Mouse (Mus musculus) liver, embryonic 16.5 days (tissue): ENCODE results near the gene Tfeb. TPM values are rescaled to one million over a fixed set of nuclear protein-coding genes. Genes with fewer than 3 reads are reported as not detected.

Source experiments
- ATAC-seq: fragments of 200-750 bp; cut with Nextera tagmentation; 2 replicates; pipeline ENCODE4 v1.8.0; 2017; ENCODE audit warnings: low read depth, mild to moderate bottlenecking, moderate number of reproducible peaks, moderate library complexity
- H3K27ac ChIP-seq: fragments of 300-500 bp; sonication (generic); 2 replicates; pipeline ENCODE4 v1.5.1; 2014; ENCODE audit warnings: mild to moderate bottlenecking, low read length
- H3K27me3 ChIP-seq: fragments of 300-500 bp; sonication (generic); 2 replicates; pipeline ENCODE4 v1.6.1; 2014; ENCODE audit warnings: low read depth, low read length, mixed read lengths; ENCODE audit not compliant: control insufficient read depth, insufficient read depth
- H3K36me3 ChIP-seq: fragments of 300-500 bp; sonication (generic); 2 replicates; pipeline ENCODE4 v1.6.1; 2014; ENCODE audit warnings: mild to moderate bottlenecking; ENCODE audit not compliant: control insufficient read depth, insufficient read depth
- H3K4me1 ChIP-seq: fragments of 300-500 bp; sonication (generic); 2 replicates; pipeline ENCODE4 v1.6.1; 2014; ENCODE audit warnings: low read depth, low read length, mixed read lengths; ENCODE audit not compliant: control insufficient read depth
- H3K4me2 ChIP-seq: fragments of 300-500 bp; sonication (generic); 2 replicates; pipeline ENCODE4 v1.6.1; 2014; ENCODE audit warnings: low read depth, low read length, mixed read lengths
- H3K4me3 ChIP-seq: fragments of 300-500 bp; sonication (generic); 2 replicates; pipeline ENCODE4 v1.5.1; 2014; ENCODE audit warnings: low read depth, mild to moderate bottlenecking, low read length
- H3K9ac ChIP-seq: fragments of 300-500 bp; sonication (generic); 2 replicates; pipeline ENCODE4 v1.6.1; 2014; ENCODE audit warnings: low read depth, low read length
- H3K9me3 ChIP-seq: fragments of 300-500 bp; sonication (generic); replicated peaks from 2 replicates; pipeline ENCODE4 v1.6.1; 2016; ENCODE audit warnings: low read length; ENCODE audit not compliant: control insufficient read depth
- WGBS: fragments of 180-500 bp; shearing (Covaris S2); extraction: QIAGEN DNeasy Blood & Tissue Kit; methylation state at CpG from one replicate; pipeline ENCODE4 v1.1.7; 2014; ENCODE audit not compliant: insufficient replicate concordance; 5-methylcytosine and 5-hydroxymethylcytosine counted together
- polyA plus RNA-seq: library from polyadenylated mRNA; unstranded; fragments of >200 nt; fragmentation: Nextera tagmentation; extraction: Ambion mirVana; gene quantifications from 2 replicates; pipeline ENCODE4 v1.2.1, GENCODE M21; 2015

Gene Tfeb
- polyA plus RNA-seq, 1 experiment from 2014 or later: 5.9 TPM

- WGBS: 56% methylated on average over 24 of the region's 24 CpGs
- no peak overlapping the region for H3K9ac ChIP-seq
- ATAC-seq: no peak
- H3K36me3 ChIP-seq: no peaks in the 10 kb centered on the region
- H3K27ac ChIP-seq: no peak overlapping the region
- H3K9me3 ChIP-seq: no peaks in the 10 kb centered on the region
- no peaks in the 10 kb centered on the region for H3K27me3 ChIP-seq
- H3K4me3 ChIP-seq: no peak overlapping the region
- no peaks in the 10 kb centered on the region for H3K4me1 ChIP-seq
- no peak overlapping the region for H3K4me2 ChIP-seq
Observed at GRCm38 (mm10) chr17:47730633-47731575, 5.9 kb upstream of the Tfeb start.

GRCm38 (mm10) chr17:47735553-47736100, 1.2 kb upstream of the Tfeb start:
- no peak overlapping the region for H3K27ac ChIP-seq
- ATAC-seq: no peak
- no peaks in the 10 kb centered on the region for H3K9me3 ChIP-seq
- WGBS: 71% methylated on average over 14 of the region's 14 CpGs
- H3K27me3 ChIP-seq: peaks cover 18% of the 10 kb centered on the region
- no peak overlapping the region for H3K9ac ChIP-seq
- no peaks in the 10 kb centered on the region for H3K36me3 ChIP-seq
- H3K4me1 ChIP-seq: peaks cover 18% of the 10 kb centered on the region
- no peak overlapping the region for H3K4me3 ChIP-seq
- H3K4me2 ChIP-seq: no peak overlapping the region

- peak overlapping the region; percentile 99 for H3K4me2 ChIP-seq
- H3K4me3 ChIP-seq: peak overlapping the region; percentile 77
- peak overlapping the region; percentile 82 for H3K27ac ChIP-seq
- peak; percentile 80 for ATAC-seq
- no peaks in the 10 kb centered on the region for H3K9me3 ChIP-seq
- H3K4me1 ChIP-seq: peaks cover 18% of the 10 kb centered on the region
- H3K36me3 ChIP-seq: no peaks in the 10 kb centered on the region
- peak overlapping the region; percentile 73 for H3K9ac ChIP-seq
- peaks cover 18% of the 10 kb centered on the region for H3K27me3 ChIP-seq
- WGBS: under 1% methylated on average over 50 of the region's 60 CpGs
Observed at GRCm38 (mm10) chr17:47737271-47738065, 638 bp downstream of the Tfeb start.

GRCm38 (mm10) chr17:47738066-47738878, 1.4 kb downstream of the Tfeb start:
- peak overlapping the region; percentile 77 for H3K4me3 ChIP-seq
- peak overlapping the region; percentile 52 for H3K9ac ChIP-seq
- H3K27ac ChIP-seq: peak overlapping the region; percentile 37; the same call in 1 of the 2 replicates
- no peaks in the 10 kb centered on the region for H3K36me3 ChIP-seq
- 2% methylated on average over 60 of the region's 61 CpGs for WGBS
- peak overlapping the region; percentile 99 for H3K4me2 ChIP-seq
- no peaks in the 10 kb centered on the region for H3K9me3 ChIP-seq
- peaks cover 18% of the 10 kb centered on the region for H3K27me3 ChIP-seq
- peaks cover 26% of the 10 kb centered on the region for H3K4me1 ChIP-seq
- peak; percentile 15 for ATAC-seq

- peaks cover 33% of the 10 kb centered on the region for H3K4me1 ChIP-seq
- peak overlapping the region; percentile 52 for H3K9ac ChIP-seq
- no peak overlapping the region for H3K27ac ChIP-seq
- peak overlapping the region; percentile 99 for H3K4me2 ChIP-seq
- WGBS: 19% methylated on average over 20 of the region's 20 CpGs
- H3K4me3 ChIP-seq: peak overlapping the region; percentile 77
- no peaks in the 10 kb centered on the region for H3K9me3 ChIP-seq
- peaks cover 18% of the 10 kb centered on the region for H3K27me3 ChIP-seq
- ATAC-seq: no peak
- H3K36me3 ChIP-seq: no peaks in the 10 kb centered on the region
Observed at GRCm38 (mm10) chr17:47738879-47739798, 2.3 kb downstream of the Tfeb start.

DNA sequence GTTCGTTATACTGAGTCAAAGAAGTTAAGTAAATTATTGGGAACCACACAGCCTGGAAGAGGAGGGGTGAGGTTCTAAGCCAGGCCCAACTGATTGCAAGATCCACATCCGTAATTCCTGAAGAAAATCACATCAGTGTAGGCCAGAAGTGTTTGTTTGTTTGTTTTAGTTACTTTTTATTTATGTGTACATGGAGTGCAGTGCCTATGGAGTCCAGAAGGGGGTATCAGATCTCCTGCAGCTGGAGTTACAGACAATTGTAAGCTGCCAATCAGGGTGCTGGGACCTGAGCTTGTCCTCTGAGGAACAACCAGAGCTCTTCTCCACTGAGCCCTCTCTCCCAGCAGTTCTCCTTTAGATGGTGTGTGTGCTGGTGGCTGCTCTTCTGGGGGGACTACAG, 3.4 kb downstream of the Tfeb start:
- peaks cover 33% of the 10 kb centered on the region for H3K4me1 ChIP-seq
- no peak for ATAC-seq
- peaks cover 18% of the 10 kb centered on the region for H3K27me3 ChIP-seq
- H3K36me3 ChIP-seq: no peaks in the 10 kb centered on the region
- no peak overlapping the region for H3K9ac ChIP-seq
- no peak overlapping the region for H3K27ac ChIP-seq
- peaks cover 4% of the 10 kb centered on the region for H3K9me3 ChIP-seq
- no peak overlapping the region for H3K4me2 ChIP-seq
- H3K4me3 ChIP-seq: no peak overlapping the region
- WGBS: 67% methylated on average over 2 of the region's 2 CpGs

- ATAC-seq: peak; percentile 68
- Histone ChIP-seq H3K9me3 (peaks cover 4% of the 10 kb centered on the region), H3K4me3 (no peak overlapping the region), H3K4me2 (peak overlapping the region; percentile 44), H3K27me3 (peaks cover 10% of the 10 kb centered on the region), H3K27ac (no peak overlapping the region), H3K4me1 (peaks cover 28% of the 10 kb centered on the region), H3K9ac (no peak overlapping the region; the same call in 1 of the 2 replicates), H3K36me3 (no peaks in the 10 kb centered on the region)
- 12% methylated on average over 16 of the region's 16 CpGs for WGBS
Observed at GRCm38 (mm10) chr17:47742991-47743734, 6.3 kb downstream of the Tfeb start.
